Mouse (Mus musculus) hindbrain, embryonic 14.5 days (tissue): ENCODE data around the gene Sh3kbp1. TPM values are rescaled to one million over a fixed set of nuclear protein-coding genes. Genes with fewer than 3 reads are reported as not detected.

Experiments used
- ATAC-seq: fragments of 200-750 bp; cut with Nextera tagmentation; 2 replicates; pipeline ENCODE4 v1.8.0; 2017; ENCODE audit warnings: moderate number of reproducible peaks, mild to moderate bottlenecking, moderate TSS enrichment, moderate library complexity; ENCODE audit not compliant: low FRiP score
- DNase-seq: peaks from one replicate; pipeline ENCODE4 v3.0.0-alpha.2; 2015; ENCODE audit warnings: low spot score
- H3K27ac ChIP-seq: fragments of 300-500 bp; sonication (generic); 2 replicates; pipeline ENCODE4 v1.5.1; 2014; ENCODE audit warnings: mild to moderate bottlenecking, moderate library complexity
- H3K27me3 ChIP-seq: fragments of 300-500 bp; sonication (generic); 2 replicates; pipeline ENCODE4 v1.6.1; 2014; ENCODE audit warnings: mild to moderate bottlenecking, low read length, mixed read lengths; ENCODE audit not compliant: control insufficient read depth, insufficient read depth
- H3K36me3 ChIP-seq: fragments of 300-500 bp; sonication (generic); replicated peaks from 2 replicates; pipeline ENCODE4 v1.6.1; 2014; ENCODE audit not compliant: control insufficient read depth, insufficient read depth
- H3K4me1 ChIP-seq: fragments of 300-500 bp; sonication (generic); replicated peaks from 2 replicates; pipeline ENCODE4 v1.6.1; 2014; ENCODE audit warnings: antibody characterized with exemption, low read length, mixed read lengths; ENCODE audit not compliant: control insufficient read depth, insufficient read depth
- H3K4me2 ChIP-seq: fragments of 300-500 bp; sonication (generic); replicated peaks from 2 replicates; pipeline ENCODE4 v1.6.1; 2014; ENCODE audit warnings: mild to moderate bottlenecking, moderate library complexity
- H3K4me3 ChIP-seq: fragments of 300-500 bp; sonication (generic); replicated peaks from 2 replicates; pipeline ENCODE4 v1.5.1; 2014; ENCODE audit warnings: mild to moderate bottlenecking, low read length
- H3K9ac ChIP-seq: fragments of 300-500 bp; sonication (generic); 2 replicates; pipeline ENCODE4 v1.6.1; 2014
- H3K9me3 ChIP-seq: fragments of 300-500 bp; sonication (generic); 2 replicates; pipeline ENCODE4 v1.6.1; 2016; ENCODE audit warnings: low read length; ENCODE audit not compliant: control insufficient read depth
- WGBS: fragments of 180-500 bp; shearing (Covaris S2); extraction: QIAGEN DNeasy Blood & Tissue Kit; methylation state at CpG from one replicate; pipeline ENCODE4 v1.1.7; 2014; 5-methylcytosine and 5-hydroxymethylcytosine counted together
- polyA plus RNA-seq: library from polyadenylated mRNA; unstranded; fragments of >200 nt; fragmentation: Nextera tagmentation; extraction: Ambion mirVana; gene quantifications from 2 replicates; pipeline ENCODE4 v1.2.1, GENCODE M21; 2014

Gene Sh3kbp1
- polyA plus RNA-seq, 1 experiment from 2014 or later = 53.4 TPM

GRCm38 (mm10) chrX:159672466-159672865 is 45.4 kb downstream of the Sh3kbp1 start:
- Histone ChIP-seq H3K27ac (no peak overlapping the region), H3K4me2 (no peak overlapping the region), H3K4me1 (no peaks in the 10 kb centered on the region), H3K27me3 (peaks cover 7% of the 10 kb centered on the region; the same call in 1 of the 2 replicates), H3K36me3 (no peaks in the 10 kb centered on the region), H3K9ac (no peak overlapping the region), H3K9me3 (no peaks in the 10 kb centered on the region), H3K4me3 (no peak overlapping the region)
- WGBS = 37% methylated on average over 2 of the region's 2 CpGs
- no peak for ATAC-seq
- DNase-seq = no peak

- H3K4me3 ChIP-seq = no peak overlapping the region
- ATAC-seq (no peak), DNase-seq (no peak)
- H3K4me1 ChIP-seq = no peaks in the 10 kb centered on the region
- H3K9ac ChIP-seq = no peak overlapping the region
- no peak overlapping the region for H3K4me2 ChIP-seq
- H3K9me3 ChIP-seq = no peaks in the 10 kb centered on the region
- no peak overlapping the region for H3K27ac ChIP-seq
- no peaks in the 10 kb centered on the region for H3K36me3 ChIP-seq
- 24% methylated on average over 2 of the region's 2 CpGs for WGBS
- peaks cover 9% of the 10 kb centered on the region; the same call in 1 of the 2 replicates for H3K27me3 ChIP-seq
Measured at GRCm38 (mm10) chrX:159676242-159676641, 49.2 kb downstream of the Sh3kbp1 start.

- no peaks in the 10 kb centered on the region for H3K9me3 ChIP-seq
- H3K27me3 ChIP-seq = peaks cover 9% of the 10 kb centered on the region; the same call in 1 of the 2 replicates
- no peak overlapping the region for H3K4me2 ChIP-seq
- no peak for ATAC-seq
- DNase-seq = no peak
- no peak overlapping the region for H3K4me3 ChIP-seq
- WGBS = 81% methylated on average over 4 of the region's 4 CpGs
- H3K9ac ChIP-seq = no peak overlapping the region
- H3K36me3 ChIP-seq = no peaks in the 10 kb centered on the region
- H3K4me1 ChIP-seq = no peaks in the 10 kb centered on the region
- no peak overlapping the region for H3K27ac ChIP-seq
Measured at GRCm38 (mm10) chrX:159677585-159678319, 50.7 kb downstream of the Sh3kbp1 start.

GRCm38 (mm10) chrX:159678320-159678835 is 51.3 kb downstream of the Sh3kbp1 start:
- no peaks in the 10 kb centered on the region for H3K9me3 ChIP-seq
- 84% methylated on average over 5 of the region's 5 CpGs for WGBS
- no peaks in the 10 kb centered on the region for H3K4me1 ChIP-seq
- no peak overlapping the region for H3K27ac ChIP-seq
- H3K36me3 ChIP-seq = no peaks in the 10 kb centered on the region
- peaks cover 10% of the 10 kb centered on the region; the same call in 1 of the 2 replicates for H3K27me3 ChIP-seq
- H3K9ac ChIP-seq = no peak overlapping the region
- H3K4me2 ChIP-seq = no peak overlapping the region
- no peak overlapping the region for H3K4me3 ChIP-seq
- ATAC-seq (no peak), DNase-seq (no peak)

DNA sequence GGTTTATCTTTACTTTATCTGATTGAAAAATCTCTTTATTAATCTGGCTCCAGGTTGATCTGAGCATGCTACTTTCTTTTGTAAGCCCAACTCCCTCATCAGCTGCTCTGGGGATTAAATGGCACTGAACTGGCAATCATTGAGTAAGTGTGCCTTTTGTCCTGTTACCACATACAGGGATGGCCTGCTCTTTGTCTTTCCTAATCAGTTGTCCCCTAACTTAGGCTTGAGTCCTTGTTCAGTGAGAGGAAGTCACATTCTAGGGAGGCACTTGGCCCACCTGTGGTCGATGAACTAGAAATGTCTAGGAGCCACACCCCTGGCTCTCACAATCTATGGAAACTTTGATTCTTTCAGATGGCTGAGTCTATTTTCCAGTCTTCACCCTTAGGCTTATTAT is 58.4 kb downstream of the Sh3kbp1 start:
- no peak overlapping the region for H3K4me3 ChIP-seq
- H3K36me3 ChIP-seq = no peaks in the 10 kb centered on the region
- no peaks in the 10 kb centered on the region for H3K4me1 ChIP-seq

GRCm38 (mm10) chrX:159686850-159687249 is 59.8 kb downstream of the Sh3kbp1 start:
- H3K4me2 ChIP-seq = no peak overlapping the region
- no peak for DNase-seq
- H3K36me3 ChIP-seq = no peaks in the 10 kb centered on the region
- H3K9me3 ChIP-seq = no peaks in the 10 kb centered on the region
- WGBS = 83% methylated on average over 4 of the region's 4 CpGs
- no peak for ATAC-seq
- no peaks in the 10 kb centered on the region for H3K4me1 ChIP-seq
- peaks cover 18% of the 10 kb centered on the region; the same call in 1 of the 2 replicates for H3K27me3 ChIP-seq
- H3K4me3 ChIP-seq = no peak overlapping the region
- no peak overlapping the region for H3K9ac ChIP-seq
- no peak overlapping the region for H3K27ac ChIP-seq

More for the DNA sequence above, 58.4 kb downstream of the Sh3kbp1 start:
- DNase-seq (no peak), ATAC-seq (no peak)
- Histone ChIP-seq H3K27me3 (peaks cover 13% of the 10 kb centered on the region; the same call in 1 of the 2 replicates), H3K27ac (no peak overlapping the region), H3K9ac (no peak overlapping the region), H3K9me3 (no peaks in the 10 kb centered on the region), H3K4me2 (no peak overlapping the region)
- WGBS = 64% methylated on average over 1 of the region's 1 CpGs

DNA sequence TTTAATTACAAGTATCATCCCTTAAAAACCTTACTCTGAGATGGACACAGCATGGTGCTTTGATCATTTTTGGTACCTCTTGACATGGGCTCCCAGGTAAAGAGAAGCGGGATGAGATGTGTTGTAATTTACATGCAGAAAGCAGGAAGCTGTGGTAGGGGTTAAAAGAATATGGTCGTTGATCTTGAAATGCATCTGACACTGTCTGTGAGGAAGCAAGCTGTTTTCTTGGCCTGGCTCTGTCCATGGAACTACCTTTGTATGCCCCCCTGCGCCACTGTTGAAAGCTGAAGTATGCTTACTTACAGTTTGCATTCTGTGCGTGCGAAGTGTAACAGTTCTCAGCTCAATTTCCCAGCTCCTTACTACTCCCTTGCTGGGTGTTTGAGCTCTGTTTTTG is 61.6 kb downstream of the Sh3kbp1 start:
- H3K36me3 ChIP-seq = no peaks in the 10 kb centered on the region
- peaks cover 14% of the 10 kb centered on the region; the same call in 1 of the 2 replicates for H3K27me3 ChIP-seq
- H3K27ac ChIP-seq = no peak overlapping the region
- no peak overlapping the region for H3K4me2 ChIP-seq
- H3K9me3 ChIP-seq = no peaks in the 10 kb centered on the region
- H3K9ac ChIP-seq = no peak overlapping the region
- DNase-seq (no peak), ATAC-seq (no peak)
- H3K4me3 ChIP-seq = no peak overlapping the region
- H3K4me1 ChIP-seq = no peaks in the 10 kb centered on the region
- 89% methylated on average over 5 of the region's 5 CpGs for WGBS

- DNase-seq (no peak), ATAC-seq (no peak)
- 78% methylated on average over 10 of the region's 10 CpGs for whole genome bisulfite sequencing
Measured at GRCm38 (mm10) chrX:159689785-159690416, 62.8 kb downstream of the Sh3kbp1 start.

DNA sequence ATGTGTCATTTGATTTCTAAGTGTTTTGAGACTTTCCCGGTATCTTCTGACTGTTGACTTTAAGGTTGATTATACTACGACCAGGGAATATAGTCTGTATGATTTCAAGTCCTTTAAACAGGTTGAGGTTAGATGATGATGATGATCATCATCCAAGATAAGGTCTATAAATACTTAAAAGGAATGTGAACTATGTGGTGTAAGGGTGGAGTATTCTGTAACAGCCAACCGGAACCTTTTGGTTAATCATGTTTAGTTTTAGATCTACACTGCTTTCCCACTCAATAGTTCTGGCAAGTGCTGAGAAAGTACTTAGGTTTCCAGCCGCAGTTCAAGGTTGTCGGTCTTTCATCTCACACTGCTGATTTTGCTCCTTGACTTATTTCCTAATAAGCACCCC is 66.1 kb downstream of the Sh3kbp1 start:
- 91% methylated on average over 5 of the region's 5 CpGs for WGBS
- Histone ChIP-seq H3K4me1 (0 out of 2 replicates have a peak, but pooled peaks cover 3% of the 10 kb centered on the region), H3K36me3 (no peaks in the 10 kb centered on the region), H3K27me3 (peaks cover 17% of the 10 kb centered on the region; the same call in 1 of the 2 replicates), H3K27ac (no peak overlapping the region), H3K4me3 (no peak overlapping the region), H3K9me3 (no peaks in the 10 kb centered on the region), H3K9ac (no peak overlapping the region), H3K4me2 (no peak overlapping the region)
- DNase-seq (no peak), ATAC-seq (no peak)

More at GRCm38 (mm10) chrX:159689785-159690416, 62.8 kb downstream of the Sh3kbp1 start:
- Histone ChIP-seq H3K9me3 (no peaks in the 10 kb centered on the region), H3K4me2 (no peak overlapping the region), H3K4me3 (no peak overlapping the region), H3K36me3 (no peaks in the 10 kb centered on the region), H3K9ac (no peak overlapping the region), H3K27ac (no peak overlapping the region), H3K27me3 (0 out of 2 replicates have a peak, but pooled peaks cover 11% of the 10 kb centered on the region), H3K4me1 (no peaks in the 10 kb centered on the region)
